Mouse (Mus musculus): ENCODE results near the gene Ankrd33b.

DNA sequence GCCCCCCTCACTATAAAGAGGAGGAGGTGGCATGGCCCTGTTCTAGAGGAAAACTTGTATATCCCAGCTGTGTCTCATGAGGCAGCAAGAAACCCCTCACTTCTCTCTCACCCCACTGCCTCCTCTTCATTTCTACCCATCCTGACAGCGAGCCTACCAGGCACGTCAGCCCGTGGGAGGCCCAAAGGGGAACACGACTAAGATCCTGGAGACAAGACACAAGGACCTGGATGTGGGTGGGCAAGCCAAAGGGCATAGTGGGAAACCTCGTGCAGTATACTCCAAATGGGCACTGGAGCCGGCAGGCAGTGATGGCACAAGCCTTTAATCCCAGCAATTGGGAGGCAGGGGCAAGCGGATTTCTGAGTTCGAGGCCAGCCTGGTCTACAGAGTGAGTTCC, 1.0 kb upstream of the Ankrd33b start:
- TF ChIP-seq CTCF (IDR thresholded peaks at IDR 0.05; ENCODE audit: borderline replicate concordance, insufficient read depth, low read length), result no peak
- no peak for TF ChIP-seq POLR2A (IDR thresholded peaks at IDR 0.05; ENCODE audit: low read depth, low read length)

Measured in embryonic fibroblast, embryonic 13.5 days (primary cell).